Mouse (Mus musculus) limb, embryonic 10.5 days (tissue): ENCODE measurements around the gene Trip12. TPM values are rescaled to one million over a fixed set of nuclear protein-coding genes. Genes with fewer than 3 reads are reported as not detected.

Source experiments
- DNase-seq: peaks from one replicate; pipeline ENCODE4 v3.0.0-alpha.2; 2017; ENCODE audit warnings: low spot score
- H3K27ac ChIP-seq: fragments of 300-500 bp; sonication (generic); 2 replicates; pipeline ENCODE4 v1.5.1; 2016; ENCODE audit warnings: mild to moderate bottlenecking
- H3K27me3 ChIP-seq: fragments of 300-500 bp; sonication (generic); 2 replicates; pipeline ENCODE4 v1.6.1; 2016; ENCODE audit warnings: low read depth, mild to moderate bottlenecking; ENCODE audit not compliant: poor library complexity, severe bottlenecking
- H3K36me3 ChIP-seq: fragments of 300-500 bp; sonication (generic); 2 replicates; pipeline ENCODE4 v1.6.1; 2016; ENCODE audit warnings: mild to moderate bottlenecking, moderate library complexity
- H3K4me1 ChIP-seq: fragments of 300-500 bp; sonication (generic); 2 replicates; pipeline ENCODE4 v1.6.1; 2016
- H3K4me3 ChIP-seq: fragments of 300-500 bp; sonication (generic); 2 replicates; pipeline ENCODE4 v1.5.1; 2016; ENCODE audit warnings: mild to moderate bottlenecking, moderate library complexity
- H3K9me3 ChIP-seq: fragments of 300-500 bp; sonication (generic); replicated peaks from 2 replicates; pipeline ENCODE4 v1.6.1; 2016; ENCODE audit warnings: mild to moderate bottlenecking
- WGBS: fragments of 180-500 bp; shearing (Covaris S2); methylation state at CpG from one replicate; pipeline ENCODE4 v1.1.7; 2016; 5-methylcytosine and 5-hydroxymethylcytosine counted together
- polyA plus RNA-seq: library from polyadenylated mRNA; unstranded; fragments of >200 nt; fragmentation: Nextera tagmentation; extraction: Ambion mirVana; gene quantifications from 2 replicates; pipeline ENCODE4 v1.2.1, GENCODE M21; 2016

Trip12 gene
- polyA plus RNA-seq, 1 experiment from 2014 or later: 73.9 TPM

- Histone ChIP-seq H3K4me3 (no peak overlapping the region), H3K27me3 (no peaks in the 10 kb centered on the region), H3K27ac (no peak overlapping the region), H3K4me1 (no peaks in the 10 kb centered on the region), H3K9me3 (no peaks in the 10 kb centered on the region), H3K36me3 (no peaks in the 10 kb centered on the region)
- no peak for DNase-seq
- 66% methylated on average over 6 of the region's 6 CpGs for WGBS
Observed at GRCm38 (mm10) chr1:84871131-84871530, 30.8 kb upstream of the Trip12 start.

DNA sequence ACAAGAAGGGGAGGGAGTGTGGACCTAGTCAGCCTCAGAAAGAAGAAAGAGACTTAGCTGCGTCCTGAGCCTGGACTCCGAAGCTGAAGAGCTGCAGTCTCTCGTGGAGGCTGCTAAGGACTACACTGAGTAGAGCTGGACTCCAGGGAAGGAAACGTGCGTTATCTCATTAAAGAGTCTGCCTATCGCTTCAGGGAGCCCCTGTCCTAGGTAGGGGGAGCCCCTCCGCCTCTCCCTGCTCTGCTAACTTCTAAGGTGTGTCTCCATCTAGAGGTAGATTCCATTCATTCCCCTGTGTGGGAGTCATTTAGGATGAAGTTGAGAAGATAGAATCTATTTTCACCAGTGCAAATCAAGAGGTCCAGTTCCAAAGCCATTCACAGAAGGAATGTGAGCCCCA is 29.2 kb upstream of the Trip12 start:
- H3K4me1 ChIP-seq: peaks cover 3% of the 10 kb centered on the region
- 61% methylated on average over 7 of the region's 7 CpGs for WGBS
- no peaks in the 10 kb centered on the region for H3K9me3 ChIP-seq
- H3K4me3 ChIP-seq: no peak overlapping the region
- H3K36me3 ChIP-seq: no peaks in the 10 kb centered on the region
- no peak overlapping the region for H3K27ac ChIP-seq
- H3K27me3 ChIP-seq: no peaks in the 10 kb centered on the region
- no peak for DNase-seq

DNA sequence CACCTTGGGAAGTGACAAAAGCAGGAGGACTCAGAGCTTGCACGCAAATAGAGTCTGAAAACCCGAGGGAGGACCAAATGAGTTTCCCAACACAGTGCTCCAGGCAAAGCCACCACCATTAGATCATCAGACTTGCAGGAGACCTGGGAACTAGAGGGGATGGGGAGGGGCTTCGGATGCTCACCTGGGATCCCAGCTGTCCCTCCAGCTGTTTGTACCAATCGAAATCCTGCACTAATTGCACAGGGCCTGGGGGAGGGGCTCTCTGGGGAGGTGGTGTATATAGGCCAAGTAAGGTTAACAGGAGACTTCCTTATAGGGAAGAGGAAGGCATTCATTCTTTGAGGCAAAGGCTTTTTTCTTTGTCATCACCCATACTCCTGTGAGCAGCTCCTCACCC is 28.5 kb upstream of the Trip12 start:
- peaks cover 6% of the 10 kb centered on the region for H3K4me1 ChIP-seq
- no peak for DNase-seq
- H3K4me3 ChIP-seq: no peak overlapping the region
- H3K27me3 ChIP-seq: no peaks in the 10 kb centered on the region
- no peak overlapping the region for H3K27ac ChIP-seq
- H3K36me3 ChIP-seq: no peaks in the 10 kb centered on the region
- no peaks in the 10 kb centered on the region for H3K9me3 ChIP-seq
- WGBS: 77% methylated on average over 4 of the region's 4 CpGs

DNA sequence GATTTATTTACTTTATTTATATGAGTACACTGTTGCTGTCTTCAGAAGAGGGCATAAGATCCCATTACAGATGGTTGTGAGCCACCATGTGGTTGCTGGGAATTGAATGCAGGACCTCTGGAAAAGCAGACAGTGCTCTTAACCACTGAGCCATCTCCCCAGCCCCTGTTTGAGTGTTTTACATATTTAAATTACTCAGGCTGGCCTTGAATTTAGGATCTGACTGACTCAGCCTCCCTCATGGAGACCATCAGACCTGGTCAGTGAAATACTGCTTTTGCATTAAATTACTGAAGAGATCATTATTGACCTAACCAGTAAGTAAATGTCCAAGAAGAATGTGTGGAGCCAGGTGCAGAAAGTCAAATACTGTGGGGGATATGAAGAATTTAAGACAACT is 28.0 kb upstream of the Trip12 start:
- no peaks in the 10 kb centered on the region for H3K9me3 ChIP-seq
- H3K4me3 ChIP-seq: no peak overlapping the region
- H3K4me1 ChIP-seq: peaks cover 6% of the 10 kb centered on the region
- H3K27me3 ChIP-seq: no peaks in the 10 kb centered on the region
- no peaks in the 10 kb centered on the region for H3K36me3 ChIP-seq
- DNase-seq: no peak
- no peak overlapping the region for H3K27ac ChIP-seq

GRCm38 (mm10) chr1:84866706-84867230 is 26.5 kb upstream of the Trip12 start:
- H3K4me1 ChIP-seq: peaks cover 6% of the 10 kb centered on the region
- H3K36me3 ChIP-seq: no peaks in the 10 kb centered on the region
- H3K27ac ChIP-seq: no peak overlapping the region
- no peak overlapping the region for H3K4me3 ChIP-seq
- no peaks in the 10 kb centered on the region for H3K9me3 ChIP-seq
- DNase-seq: no peak
- H3K27me3 ChIP-seq: no peaks in the 10 kb centered on the region
- WGBS: 95% methylated on average over 3 of the region's 3 CpGs

GRCm38 (mm10) chr1:84866231-84866630 is 25.9 kb upstream of the Trip12 start:
- Histone ChIP-seq H3K4me1 (peaks cover 6% of the 10 kb centered on the region), H3K27me3 (no peaks in the 10 kb centered on the region), H3K4me3 (no peak overlapping the region), H3K27ac (no peak overlapping the region), H3K9me3 (no peaks in the 10 kb centered on the region), H3K36me3 (no peaks in the 10 kb centered on the region)
- DNase-seq: peak; percentile 15
- WGBS: 90% methylated on average over 6 of the region's 6 CpGs

DNA sequence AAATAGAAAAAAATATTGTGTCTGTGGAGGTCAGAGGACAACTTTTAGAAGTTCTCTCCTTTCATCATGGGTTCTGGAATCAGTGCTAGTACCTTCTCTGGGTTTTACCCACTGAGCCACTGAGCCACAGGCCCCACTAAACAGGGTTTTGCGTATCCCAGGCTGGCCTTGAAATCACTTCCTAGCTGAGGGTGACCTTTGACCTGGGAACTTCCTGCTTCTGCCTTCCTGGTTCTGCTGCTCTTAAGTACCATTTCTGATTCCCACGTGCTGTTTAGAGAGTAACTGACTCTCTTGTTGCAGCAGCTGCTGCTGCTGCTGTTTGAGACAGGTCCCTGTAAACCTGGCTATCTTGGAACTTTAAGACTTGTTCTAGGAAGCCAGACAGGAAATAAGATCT is 24.3 kb upstream of the Trip12 start:
- Histone ChIP-seq H3K27me3 (no peaks in the 10 kb centered on the region), H3K4me3 (no peak overlapping the region), H3K4me1 (peaks cover 6% of the 10 kb centered on the region), H3K9me3 (no peaks in the 10 kb centered on the region), H3K27ac (no peak overlapping the region; the same call in 1 of the 2 replicates), H3K36me3 (no peaks in the 10 kb centered on the region)
- DNase-seq: peak; percentile 28
- whole genome bisulfite sequencing: 31% methylated on average over 2 of the region's 2 CpGs

DNA sequence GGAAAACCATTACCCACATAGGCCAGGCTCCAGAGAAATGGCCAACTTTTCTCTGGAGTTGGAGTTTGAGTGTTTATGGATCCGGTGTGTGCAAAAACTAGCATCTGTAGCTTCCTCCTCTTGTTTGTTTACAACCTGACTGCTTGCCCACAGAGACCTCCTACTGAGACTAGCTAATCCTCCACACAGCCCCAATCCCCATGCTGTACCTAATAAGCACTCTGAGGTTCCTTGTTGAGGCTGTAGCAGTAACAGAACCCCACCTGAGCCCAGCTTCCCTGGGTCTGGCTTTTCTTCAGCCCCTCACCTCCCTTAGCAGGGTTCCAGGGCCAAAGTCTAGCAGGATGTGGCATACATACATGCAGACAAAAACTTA is 20.9 kb upstream of the Trip12 start:
- Histone ChIP-seq H3K9me3 (no peaks in the 10 kb centered on the region), H3K36me3 (no peaks in the 10 kb centered on the region), H3K27ac (no peak overlapping the region), H3K4me1 (peaks cover 6% of the 10 kb centered on the region), H3K4me3 (no peak overlapping the region), H3K27me3 (no peaks in the 10 kb centered on the region)
- WGBS: 75% methylated on average over 1 of the region's 1 CpGs
- no peak for DNase-seq

DNA sequence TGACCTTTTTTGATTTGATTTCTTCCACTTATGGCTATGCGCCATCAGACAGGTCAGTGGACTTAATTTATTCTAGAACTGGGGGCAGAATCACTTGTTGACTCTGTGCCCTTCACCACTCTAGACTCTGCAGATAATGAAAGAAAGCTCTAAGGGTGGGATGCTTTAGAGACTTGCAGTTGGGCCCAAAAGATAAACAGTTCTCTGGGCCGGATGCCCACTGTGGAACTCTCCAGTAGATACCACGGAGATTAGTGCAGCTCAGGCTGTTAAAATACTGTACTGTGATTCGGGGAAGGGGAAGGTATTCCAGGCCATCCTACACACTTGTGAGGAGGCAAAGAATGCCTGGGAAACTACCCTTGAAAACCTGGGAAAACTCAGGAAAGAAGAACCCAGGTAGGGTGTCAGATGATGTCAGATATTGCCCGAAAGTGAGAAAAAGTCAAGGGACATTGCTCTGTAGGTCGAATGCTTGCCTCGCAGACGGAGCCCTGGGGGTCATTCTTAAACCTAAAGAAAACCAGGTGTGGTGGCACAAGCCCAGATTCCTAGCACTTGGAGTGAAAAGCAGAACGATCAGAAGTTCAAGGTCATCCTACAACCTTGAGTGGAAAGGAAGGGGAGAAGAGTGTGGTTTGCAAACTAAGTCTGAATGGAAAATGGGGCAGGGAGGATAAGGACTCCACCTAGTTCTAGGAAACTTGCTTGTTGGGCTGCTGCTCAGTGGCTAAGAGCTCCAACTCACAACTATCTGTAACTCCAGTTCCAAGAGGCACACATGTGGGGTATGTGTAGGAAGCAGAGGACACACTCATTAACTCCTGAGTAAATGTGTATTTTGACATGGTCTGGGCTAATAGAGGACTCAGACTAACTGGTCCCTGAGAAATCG is 20.3 kb upstream of the Trip12 start:
- no peak overlapping the region for H3K4me3 ChIP-seq
- DNase-seq: no peak
- WGBS: 81% methylated on average over 10 of the region's 10 CpGs

DNA sequence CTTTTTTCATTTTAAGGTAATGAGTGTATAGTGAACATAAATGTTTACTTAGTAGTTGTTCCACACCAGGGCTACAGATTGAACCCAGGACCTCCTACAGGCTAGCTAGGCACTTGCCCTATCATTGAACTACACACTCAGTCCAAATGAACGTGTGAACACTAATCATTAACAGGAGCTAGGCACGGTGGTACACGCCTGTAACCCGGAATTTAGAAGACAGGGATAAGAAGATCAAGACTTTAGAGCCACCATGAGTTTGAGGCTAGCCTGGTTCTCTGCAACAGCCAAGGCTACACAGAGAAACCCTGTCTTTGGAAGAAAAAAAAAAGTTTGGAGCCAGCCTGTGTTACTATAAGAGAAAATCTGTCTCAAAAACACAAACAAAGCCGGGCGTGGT is 19.3 kb upstream of the Trip12 start:
- peaks cover 4% of the 10 kb centered on the region for H3K4me1 ChIP-seq
- DNase-seq: no peak
- WGBS: 93% methylated on average over 6 of the region's 6 CpGs
- no peaks in the 10 kb centered on the region for H3K27me3 ChIP-seq
- H3K36me3 ChIP-seq: no peaks in the 10 kb centered on the region
- H3K27ac ChIP-seq: no peak overlapping the region
- no peaks in the 10 kb centered on the region for H3K9me3 ChIP-seq
- H3K4me3 ChIP-seq: no peak overlapping the region

More for the DNA sequence above, 20.3 kb upstream of the Trip12 start:
- H3K9me3 ChIP-seq: no peaks in the 10 kb centered on the region
- H3K27me3 ChIP-seq: no peaks in the 10 kb centered on the region
- no peaks in the 10 kb centered on the region for H3K36me3 ChIP-seq
- H3K4me1 ChIP-seq: peaks cover 6% of the 10 kb centered on the region
- H3K27ac ChIP-seq: no peak overlapping the region

DNA sequence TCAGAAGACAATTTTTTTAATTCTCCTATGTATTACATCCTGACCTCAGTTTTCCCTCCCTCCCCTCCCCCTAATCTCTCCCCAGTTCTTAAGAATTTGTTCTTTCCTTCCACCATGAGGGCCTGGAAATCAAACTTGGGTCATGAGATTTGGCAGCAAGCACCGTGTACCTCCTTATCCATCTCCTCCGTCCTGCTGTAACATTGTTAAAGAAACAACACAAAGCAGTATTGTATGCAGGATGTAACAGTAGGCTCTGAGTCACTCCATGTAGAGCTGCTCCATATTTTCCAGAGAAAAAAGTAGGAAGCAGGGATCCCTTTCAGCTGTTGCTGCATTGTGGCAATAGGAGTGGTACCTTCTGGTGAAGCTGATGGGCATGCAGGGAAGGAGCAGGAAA is 15.4 kb upstream of the Trip12 start:
- 90% methylated on average over 2 of the region's 2 CpGs for WGBS
- no peak for DNase-seq
- Histone ChIP-seq H3K4me1 (no peaks in the 10 kb centered on the region), H3K27me3 (no peaks in the 10 kb centered on the region), H3K36me3 (no peaks in the 10 kb centered on the region), H3K4me3 (no peak overlapping the region), H3K9me3 (no peaks in the 10 kb centered on the region), H3K27ac (no peak overlapping the region)

DNA sequence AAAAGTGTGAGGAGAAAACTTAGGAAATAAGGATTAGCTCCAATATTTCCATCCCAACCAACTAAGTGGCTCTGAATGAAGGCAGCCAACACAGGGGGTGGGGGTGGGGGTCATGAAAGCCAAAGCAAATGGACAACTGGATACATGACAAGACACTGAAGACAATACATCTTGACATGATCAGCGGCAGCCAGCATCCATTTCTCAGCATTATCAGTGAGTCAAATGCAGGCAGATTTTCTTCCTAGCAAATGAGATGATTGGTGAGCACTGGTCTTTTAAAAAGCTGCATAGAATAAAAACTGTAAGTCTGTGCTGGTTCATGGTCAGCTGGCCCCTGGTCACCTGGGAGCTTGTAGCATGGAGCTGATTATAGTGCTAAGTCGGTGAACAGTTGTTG is 14.7 kb upstream of the Trip12 start:
- WGBS: 91% methylated on average over 2 of the region's 2 CpGs
- Histone ChIP-seq H3K27me3 (no peaks in the 10 kb centered on the region), H3K9me3 (no peaks in the 10 kb centered on the region)

DNA sequence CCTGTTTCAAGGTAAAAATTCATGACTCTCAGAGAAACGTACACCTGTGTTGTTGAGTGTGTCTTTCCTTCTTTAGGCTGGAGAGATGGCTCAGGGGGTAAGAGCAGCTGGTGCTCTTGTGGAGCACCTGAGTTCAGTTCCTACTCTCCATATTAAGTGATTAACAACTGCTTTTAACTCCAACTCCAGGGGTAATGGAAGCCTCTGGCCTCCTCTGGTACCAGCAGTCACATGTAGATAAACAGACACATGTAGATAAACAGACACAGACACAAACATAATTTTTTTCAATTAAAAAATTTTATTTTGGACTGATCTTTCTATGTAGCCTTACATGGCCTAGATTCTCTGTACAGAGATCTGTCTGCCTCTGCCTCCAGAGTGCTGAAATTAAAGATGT is 13.4 kb upstream of the Trip12 start:
- Histone ChIP-seq H3K4me1 (no peaks in the 10 kb centered on the region), H3K36me3 (peaks cover 2% of the 10 kb centered on the region; the same call in 1 of the 2 replicates), H3K27ac (no peak overlapping the region), H3K4me3 (no peak overlapping the region), H3K9me3 (no peaks in the 10 kb centered on the region), H3K27me3 (no peaks in the 10 kb centered on the region)
- no peak for DNase-seq
- 77% methylated on average over 1 of the region's 1 CpGs for WGBS

More for the DNA sequence above, 14.7 kb upstream of the Trip12 start:
- no peak for DNase-seq
- Histone ChIP-seq H3K36me3 (no peaks in the 10 kb centered on the region), H3K27ac (no peak overlapping the region), H3K4me1 (no peaks in the 10 kb centered on the region), H3K4me3 (no peak overlapping the region)
